In the genomic region with DNA sequence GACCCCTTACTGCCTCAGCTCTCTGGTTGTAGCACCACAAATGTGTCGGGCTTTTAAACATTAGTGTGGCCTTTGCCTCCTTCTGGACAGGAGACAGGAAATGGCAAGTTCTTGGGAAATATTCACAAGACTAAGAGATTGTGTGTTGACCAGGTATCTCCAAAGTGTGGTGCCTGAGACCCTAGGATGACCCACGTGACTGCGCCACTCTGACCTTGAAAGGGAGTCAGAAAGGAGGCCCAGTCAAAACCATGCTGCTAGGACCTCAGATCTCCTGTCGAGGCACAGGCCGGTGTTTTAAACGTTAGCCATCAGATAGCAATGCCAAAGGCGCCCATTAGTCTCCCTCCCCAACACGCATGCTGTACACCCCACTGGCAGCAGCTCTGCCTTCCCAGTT, we compare ENCODE assay signal across 30 mouse cellular contexts.
"Had no signal": no experiment of that assay in that cellular context is flagged by ENCODE, and none has a peak within 500 bp of the region (broad histone marks: within the 10 kb centered on the region; RNA-seq: fewer than 3 reads in every experiment).

No protein-coding gene starts in this region.

- H3K4me1 ChIP-seq: heart, embryonic 12.5 days; heart, embryonic 13.5 days; heart, embryonic 15.5 days; intestine, embryonic 15.5 days had no signal

- DNase-seq: heart, postnatal 10 days; heart, postnatal 14 days; heart, postnatal 36 days; heart, postnatal 4 days; kidney, adult 11 months; kidney, adult 18-20 months; kidney, adult 2 months; kidney, adult 8-10 months; kidney, adult 9 months; kidney, postnatal 10 days; kidney, postnatal 14 days; kidney, postnatal 25 days; kidney, postnatal 36 days; kidney, postnatal 4 days; layer of hippocampus, adult 9-11 months; layer of hippocampus, postnatal 36 days had no signal

- H3K4me3 ChIP-seq: heart, embryonic 12.5 days; heart, embryonic 13.5 days; heart, embryonic 15.5 days; hindbrain, embryonic 10.5 days; hindbrain, embryonic 12.5 days; hindbrain, embryonic 13.5 days; hindbrain, embryonic 15.5 days; intestine, embryonic 15.5 days; kidney, embryonic 15.5 days; layer of hippocampus, adult 2 months; left cerebral cortex, adult 2 months had no signal

- H3K9me3 ChIP-seq: heart, embryonic 12.5 days; heart, embryonic 13.5 days; heart, embryonic 15.5 days; hindbrain, embryonic 10.5 days; hindbrain, embryonic 12.5 days; hindbrain, embryonic 13.5 days; hindbrain, embryonic 15.5 days; intestine, embryonic 15.5 days; kidney, embryonic 15.5 days had no signal

- H3K27ac ChIP-seq: heart, embryonic 13.5 days; heart, embryonic 15.5 days; hindbrain, embryonic 10.5 days; hindbrain, embryonic 12.5 days; hindbrain, embryonic 13.5 days; hindbrain, embryonic 14.5 days; hindbrain, embryonic 15.5 days; hindbrain, postnatal 0 days; intestine, embryonic 15.5 days; kidney, embryonic 15.5 days; kidney, postnatal 0 days; layer of hippocampus, adult 2 months; left cerebral cortex, adult 2 months had no signal

- H3K36me3 ChIP-seq: heart, embryonic 12.5 days; heart, embryonic 13.5 days; heart, embryonic 15.5 days; hindbrain, embryonic 10.5 days; hindbrain, embryonic 12.5 days; hindbrain, embryonic 13.5 days; hindbrain, embryonic 15.5 days; intestine, embryonic 15.5 days; kidney, embryonic 15.5 days had no signal

- H3K27me3 ChIP-seq: heart, embryonic 15.5 days; hindbrain, embryonic 12.5 days; hindbrain, embryonic 13.5 days; hindbrain, embryonic 15.5 days; intestine, embryonic 15.5 days; kidney, embryonic 15.5 days had no signal
